Mouse (Mus musculus) limb, embryonic 14.5 days (tissue): ENCODE measurements around the gene Cemip2. TPM values are rescaled to one million over a fixed set of nuclear protein-coding genes. Genes with fewer than 3 reads are reported as not detected.

Source experiments
- ATAC-seq: fragments of 200-750 bp; cut with Nextera tagmentation; 2 replicates; pipeline ENCODE4 v1.8.0; 2017; ENCODE audit warnings: low read depth, moderate number of reproducible peaks, moderate TSS enrichment; ENCODE audit not compliant: low FRiP score
- DNase-seq: peaks from one replicate; pipeline ENCODE4 v3.0.0-alpha.2; 2015; ENCODE audit warnings: low spot score
- H3K27ac ChIP-seq: fragments of 300-500 bp; sonication (generic); replicated peaks from 2 replicates; pipeline ENCODE4 v1.5.1; 2014; ENCODE audit warnings: low read depth, mild to moderate bottlenecking, low read length, moderate library complexity, mixed read lengths
- H3K27me3 ChIP-seq: fragments of 300-500 bp; sonication (generic); 2 replicates; pipeline ENCODE4 v1.6.1; 2014; ENCODE audit warnings: low read length, mixed read lengths; ENCODE audit not compliant: control insufficient read depth, insufficient read depth
- H3K36me3 ChIP-seq: fragments of 300-500 bp; sonication (generic); 2 replicates; pipeline ENCODE4 v1.6.1; 2014; ENCODE audit warnings: mild to moderate bottlenecking, low read length, moderate library complexity, mixed read lengths; ENCODE audit not compliant: control insufficient read depth, insufficient read depth
- H3K4me1 ChIP-seq: fragments of 300-500 bp; sonication (generic); 2 replicates; pipeline ENCODE4 v1.6.1; 2014; ENCODE audit warnings: antibody characterized with exemption, low read length, mixed read lengths; ENCODE audit not compliant: control insufficient read depth, insufficient read depth
- H3K4me2 ChIP-seq: fragments of 300-500 bp; sonication (generic); replicated peaks from 2 replicates; pipeline ENCODE4 v1.6.1; 2014; ENCODE audit warnings: low read depth, mild to moderate bottlenecking, low read length, moderate library complexity; ENCODE audit not compliant: severe bottlenecking
- H3K4me3 ChIP-seq: fragments of 300-500 bp; sonication (generic); replicated peaks from 2 replicates; pipeline ENCODE4 v1.5.1; 2014; ENCODE audit warnings: low read length
- H3K9ac ChIP-seq: fragments of 300-500 bp; sonication (generic); 2 replicates; pipeline ENCODE4 v1.6.1; 2014; ENCODE audit warnings: mild to moderate bottlenecking, low read depth, low read length, moderate library complexity; ENCODE audit not compliant: severe bottlenecking
- H3K9me3 ChIP-seq: fragments of 300-500 bp; sonication (generic); 2 replicates; pipeline ENCODE4 v1.6.1; 2016; ENCODE audit warnings: low read length; ENCODE audit not compliant: control insufficient read depth
- POLR2A ChIP-seq: fragments of 200-500 bp; IDR thresholded peaks from 2 replicates; pipeline ENCODE4 v1.8.0; 2012; ENCODE audit warnings: inconsistent platforms, mild to moderate bottlenecking, moderate library complexity, borderline replicate concordance; ENCODE audit not compliant: insufficient read depth, insufficient read length; ENCODE audit errors: extremely low read depth
- WGBS: fragments of 180-500 bp; shearing (Covaris S2); extraction: QIAGEN DNeasy Blood & Tissue Kit; methylation state at CpG from one replicate; pipeline ENCODE4 v1.1.7; 2014; 5-methylcytosine and 5-hydroxymethylcytosine counted together
- polyA plus RNA-seq, 2 experiments: library from polyadenylated mRNA; depleted of rRNA in 1 of 2; stranded (reverse) in 1 of 2; unstranded in 1 of 2; fragments of >200 nt; fragmentation: Nextera tagmentation in 1 of 2; extraction: Ambion mirVana in 1 of 2; gene quantifications; 2 replicates each; pipeline versions ENCODE4 v1.2.1 to v1.2.3; 2012 to 2014

Cemip2 gene
- polyA plus RNA-seq, 2 experiments = 16.1 to 31.1 TPM

GRCm38 (mm10) chr19:21783717-21784116, 5.6 kb downstream of the Cemip2 start:
- TF ChIP-seq POLR2A = no peak
- Histone ChIP-seq H3K9ac (no peak overlapping the region), H3K4me2 (no peak overlapping the region), H3K9me3 (no peaks in the 10 kb centered on the region), H3K4me3 (no peak overlapping the region), H3K27me3 (no peaks in the 10 kb centered on the region), H3K36me3 (no peaks in the 10 kb centered on the region; the same call in 1 of the 2 replicates), H3K4me1 (peaks cover 29% of the 10 kb centered on the region), H3K27ac (no peak overlapping the region)
- 76% methylated on average over 3 of the region's 3 CpGs for WGBS
- ATAC-seq (no peak), DNase-seq (no peak)

GRCm38 (mm10) chr19:21784331-21785131, 6.4 kb downstream of the Cemip2 start:
- Histone ChIP-seq H3K9ac (no peak overlapping the region), H3K4me1 (peaks cover 31% of the 10 kb centered on the region), H3K4me2 (0 out of 2 replicates have a peak overlapping the region, but pooled peaks have one; percentile 9), H3K27ac (no peak overlapping the region), H3K27me3 (no peaks in the 10 kb centered on the region), H3K9me3 (no peaks in the 10 kb centered on the region), H3K4me3 (no peak overlapping the region), H3K36me3 (no peaks in the 10 kb centered on the region; the same call in 1 of the 2 replicates)
- no peak for ATAC-seq
- no peak for DNase-seq
- no peak for TF ChIP-seq POLR2A
- WGBS = 26% methylated on average over 8 of the region's 8 CpGs

DNA sequence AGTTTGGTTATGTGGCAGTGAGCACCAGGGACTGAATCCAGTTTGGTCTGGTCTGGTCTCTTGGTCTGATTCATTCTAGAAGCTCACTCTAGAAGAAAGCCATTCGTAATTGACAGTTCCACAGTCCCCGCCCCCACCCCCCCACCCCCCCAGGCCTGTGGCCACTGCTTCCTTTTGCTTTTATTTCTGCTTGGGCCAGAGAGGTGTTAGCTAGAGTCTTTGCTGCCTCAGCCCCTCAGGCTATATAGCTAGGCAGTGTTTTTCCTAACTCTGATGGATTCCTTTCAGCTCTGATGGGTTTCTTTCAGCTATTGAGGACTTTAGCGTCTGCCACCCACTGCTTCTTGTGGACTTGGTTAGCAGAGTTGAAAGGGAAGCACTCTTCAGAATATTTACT, 7.0 kb downstream of the Cemip2 start:
- no peaks in the 10 kb centered on the region for H3K9me3 ChIP-seq
- no peaks in the 10 kb centered on the region; the same call in 1 of the 2 replicates for H3K36me3 ChIP-seq
- H3K27me3 ChIP-seq = no peaks in the 10 kb centered on the region
- no peak overlapping the region for H3K9ac ChIP-seq
- H3K27ac ChIP-seq = no peak overlapping the region
- H3K4me3 ChIP-seq = no peak overlapping the region
- peaks cover 29% of the 10 kb centered on the region for H3K4me1 ChIP-seq
- 19% methylated on average over 3 of the region's 3 CpGs for WGBS
- TF ChIP-seq POLR2A = no peak
- ATAC-seq = no peak
- H3K4me2 ChIP-seq = no peak overlapping the region
- DNase-seq = no peak

DNA sequence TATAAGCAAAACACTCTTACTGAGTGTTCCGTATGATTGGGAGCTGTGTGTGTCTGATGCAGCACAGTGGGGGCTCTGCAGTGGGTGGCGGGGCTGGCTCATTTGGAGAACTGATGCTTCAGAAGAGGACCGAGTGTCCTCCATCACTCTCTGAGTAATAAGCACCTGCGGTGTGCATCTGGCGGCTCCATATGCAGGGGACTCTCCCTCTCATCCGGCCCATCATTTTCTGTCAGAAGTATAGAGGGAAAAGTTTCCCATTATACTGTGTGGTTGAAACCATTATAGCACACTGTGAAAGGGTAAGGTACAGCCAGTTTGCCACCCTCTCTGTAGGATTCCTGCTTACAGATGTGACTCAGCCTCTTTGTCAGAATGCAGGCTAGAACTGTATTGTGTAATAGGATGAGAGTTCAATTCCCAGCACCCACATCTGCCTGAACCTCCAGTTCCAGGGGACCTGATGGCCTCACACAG, 8.9 kb downstream of the Cemip2 start:
- Histone ChIP-seq H3K27me3 (no peaks in the 10 kb centered on the region), H3K4me1 (peaks cover 10% of the 10 kb centered on the region)
- WGBS = 79% methylated on average over 6 of the region's 6 CpGs

DNA sequence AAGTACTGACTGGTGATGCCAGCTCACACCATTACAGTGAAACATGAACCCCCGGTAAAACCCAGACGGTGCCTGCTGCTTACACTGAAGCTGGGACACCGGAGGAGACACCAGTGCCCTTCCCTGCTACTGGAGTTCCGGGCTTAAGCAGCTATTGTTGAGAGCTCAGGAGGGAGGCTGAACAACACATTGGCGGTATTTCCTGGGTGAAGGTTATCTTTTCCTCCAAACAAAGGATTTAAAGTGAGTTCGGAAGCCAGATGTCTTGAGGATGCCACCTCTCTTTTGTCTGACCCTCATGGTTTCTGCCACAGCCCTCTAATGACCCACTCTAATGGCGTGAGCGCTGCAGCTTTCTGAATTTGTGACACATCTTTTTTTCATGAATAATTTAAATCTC, 10.9 kb downstream of the Cemip2 start:
- WGBS = 52% methylated on average over 8 of the region's 8 CpGs
- Histone ChIP-seq H3K9me3 (no peaks in the 10 kb centered on the region), H3K4me2 (no peak overlapping the region), H3K36me3 (peaks cover 18% of the 10 kb centered on the region), H3K9ac (no peak overlapping the region), H3K27me3 (no peaks in the 10 kb centered on the region), H3K4me1 (peaks cover 3% of the 10 kb centered on the region; the same call in 1 of the 2 replicates), H3K27ac (no peak overlapping the region), H3K4me3 (no peak overlapping the region)
- ATAC-seq (no peak), DNase-seq (no peak)
- no peak for TF ChIP-seq POLR2A

More for the DNA sequence above, 8.9 kb downstream of the Cemip2 start:
- ATAC-seq (no peak), DNase-seq (no peak)
- Histone ChIP-seq H3K36me3 (no peaks in the 10 kb centered on the region), H3K9ac (no peak overlapping the region), H3K27ac (no peak overlapping the region), H3K4me3 (no peak overlapping the region), H3K4me2 (no peak overlapping the region), H3K9me3 (no peaks in the 10 kb centered on the region)
- no peak for TF ChIP-seq POLR2A
